Mouse (Mus musculus) myocyte (in vitro differentiated cells): ENCODE data around the gene 4933424G06Rik. TPM values are rescaled to one million over a fixed set of nuclear protein-coding genes. Genes with fewer than 3 reads are reported as not detected.

Source experiments
- H3K27me3 ChIP-seq: one replicate; pipeline ENCODE4 v1.6.1; 2011; ENCODE audit not compliant: control insufficient read depth, insufficient read depth, insufficient read length
- H3K36me3 ChIP-seq: one replicate; pipeline ENCODE4 v1.6.1; 2011; ENCODE audit not compliant: control insufficient read depth, insufficient read depth
- H3K4me2 ChIP-seq: one replicate; pipeline ENCODE4 v1.6.1; 2011; ENCODE audit warnings: low read depth, control low read depth
- H3K4me3 ChIP-seq: one replicate; pipeline ENCODE4 v1.5.1; 2011; ENCODE audit warnings: mild to moderate bottlenecking, control low read depth, moderate library complexity
- H3K79me2 ChIP-seq: one replicate; pipeline ENCODE4 v1.6.1; 2011; ENCODE audit not compliant: control insufficient read depth, insufficient read depth
- H3ac ChIP-seq: one replicate; pipeline ENCODE4 v1.6.1; 2011; ENCODE audit not compliant: control insufficient read depth, insufficient read length
- CEBPB ChIP-seq: IDR thresholded peaks from 2 replicates; pipeline ENCODE4 v1.6.1; 2011; ENCODE audit warnings: mild to moderate bottlenecking, moderate library complexity; ENCODE audit not compliant: poor library complexity, insufficient read depth, severe bottlenecking
- E2F4 ChIP-seq: IDR thresholded peaks from one replicate; pipeline ENCODE4 v1.6.1; 2011; ENCODE audit warnings: mild to moderate bottlenecking, control low read depth, moderate library complexity; ENCODE audit not compliant: insufficient read depth
- MAX ChIP-seq: IDR thresholded peaks from one replicate; pipeline ENCODE4 v1.6.1; 2011; ENCODE audit warnings: low read depth, mild to moderate bottlenecking, control low read depth
- MYOD1 ChIP-seq, 3 experiments: IDR thresholded peaks; one replicate each; pipeline ENCODE4 v1.6.1; 2011; ENCODE audit warnings: control low read depth in 2 of 3, low read depth in 2 of 3, mild to moderate bottlenecking in 2 of 3, moderate library complexity in 1 of 3; ENCODE audit not compliant: insufficient read length in 2 of 3, control insufficient read depth in 1 of 3
- MYOG ChIP-seq, 3 experiments: IDR thresholded peaks; one replicate each; pipeline ENCODE4 v1.6.1; 2011; ENCODE audit warnings: control low read depth in 2 of 3, low read depth in 2 of 3, mild to moderate bottlenecking in 2 of 3; ENCODE audit not compliant: insufficient read length in 2 of 3, control insufficient read depth in 1 of 3, insufficient read depth in 1 of 3
- POLR2A ChIP-seq: IDR thresholded peaks from one replicate; pipeline ENCODE4 v1.6.1; 2011; ENCODE audit warnings: low read depth, mild to moderate bottlenecking, control low read depth, moderate library complexity; ENCODE audit not compliant: insufficient read length
- POLR2AphosphoS2 ChIP-seq: IDR thresholded peaks from one replicate; pipeline ENCODE4 v1.6.1; 2011; ENCODE audit warnings: low read depth, control low read depth; ENCODE audit not compliant: insufficient read length
- REST ChIP-seq: IDR thresholded peaks from one replicate; pipeline ENCODE4 v1.6.1; 2011; ENCODE audit warnings: mild to moderate bottlenecking, control low read depth, moderate library complexity; ENCODE audit not compliant: insufficient read depth, insufficient read length
- SRF ChIP-seq: IDR thresholded peaks from one replicate; pipeline ENCODE4 v1.6.1; 2011; ENCODE audit warnings: low read depth; ENCODE audit not compliant: control insufficient read depth, insufficient read length
- TCF12 ChIP-seq: IDR thresholded peaks from one replicate; pipeline ENCODE4 v1.6.1; 2011; ENCODE audit warnings: mild to moderate bottlenecking, control low read depth; ENCODE audit not compliant: poor library complexity, insufficient read depth, severe bottlenecking
- TCF3 ChIP-seq: IDR thresholded peaks from one replicate; pipeline ENCODE4 v1.6.1; 2011; ENCODE audit warnings: low read depth, control low read depth; ENCODE audit not compliant: insufficient read length
- USF1 ChIP-seq: IDR thresholded peaks from one replicate; pipeline ENCODE4 v1.6.1; 2011; ENCODE audit warnings: low read depth, mild to moderate bottlenecking, control low read depth, moderate library complexity
- polyA plus RNA-seq: library from polyadenylated mRNA; unstranded; fragments of >200 nt; fragmentation: generic; extraction: Trizol; gene quantifications from one replicate; pipeline ENCODE4 v1.2.1, GENCODE M21; 2012; ENCODE audit warnings: missing spikeins

Gene 4933424G06Rik
- polyA plus RNA-seq, 1 experiment, result 0.12 TPM

GRCm38 (mm10) chr1:36784365-36785134 lies 74.6 kb downstream of the 4933424G06Rik start:
- H3K4me2 ChIP-seq, result no peak overlapping the region
- H3K27me3 ChIP-seq, result peaks cover 29% of the 10 kb centered on the region
- TF ChIP-seq SRF, result no peak
- no peak for TF ChIP-seq MYOG (IDR thresholded peaks at IDR 0.05; ENCODE audit: control insufficient read depth in 1 of 3, insufficient read depth in 1 of 3, insufficient read length in 2 of 3, low read depth in 2 of 3)
- no peak for TF ChIP-seq TCF12
- no peak for TF ChIP-seq POLR2A
- no peak for TF ChIP-seq REST
- TF ChIP-seq CEBPB, result no peak
- no peak for TF ChIP-seq TCF3
- TF ChIP-seq MYOD1 (IDR thresholded peaks at IDR 0.05; ENCODE audit: control insufficient read depth in 1 of 3, insufficient read length in 2 of 3, low read depth in 2 of 3), result no peak
- no peak for TF ChIP-seq POLR2AphosphoS2
- no peak for TF ChIP-seq USF1
- TF ChIP-seq E2F4, result no peak
- no peak for TF ChIP-seq MAX
- H3K4me3 ChIP-seq, result no peak overlapping the region
- no peak overlapping the region for H3ac ChIP-seq
- no peaks in the 10 kb centered on the region for H3K79me2 ChIP-seq
- no peaks in the 10 kb centered on the region for H3K36me3 ChIP-seq

- no peaks in the 10 kb centered on the region for H3K79me2 ChIP-seq
- H3ac ChIP-seq, result no peak overlapping the region
- no peaks in the 10 kb centered on the region for H3K36me3 ChIP-seq
- no peak for TF ChIP-seq MYOG (IDR thresholded peaks at IDR 0.05; ENCODE audit: control insufficient read depth in 1 of 3, insufficient read depth in 1 of 3, insufficient read length in 2 of 3, low read depth in 2 of 3)
- TF ChIP-seq MYOD1 (IDR thresholded peaks at IDR 0.05; ENCODE audit: control insufficient read depth in 1 of 3, insufficient read length in 2 of 3, low read depth in 2 of 3), result no peak
- no peak for TF ChIP-seq CEBPB
- no peak for TF ChIP-seq E2F4
- no peak for TF ChIP-seq TCF3
- TF ChIP-seq TCF12, result no peak
- TF ChIP-seq POLR2A, result no peak
- no peak for TF ChIP-seq MAX
- TF ChIP-seq SRF, result no peak
- TF ChIP-seq USF1, result no peak
- TF ChIP-seq REST, result no peak
- no peak for TF ChIP-seq POLR2AphosphoS2
- H3K4me3 ChIP-seq, result no peak overlapping the region
- no peak overlapping the region for H3K4me2 ChIP-seq
- H3K27me3 ChIP-seq, result peaks cover 23% of the 10 kb centered on the region
Observed at GRCm38 (mm10) chr1:36785238-36785641, 75.3 kb downstream of the 4933424G06Rik start.

- no peak overlapping the region for H3K4me3 ChIP-seq
- H3K27me3 ChIP-seq, result peaks cover 12% of the 10 kb centered on the region
- TF ChIP-seq REST, result no peak
- no peak for TF ChIP-seq MYOD1 (IDR thresholded peaks at IDR 0.05; ENCODE audit: control insufficient read depth in 1 of 3, insufficient read length in 2 of 3, low read depth in 2 of 3)
- TF ChIP-seq SRF, result no peak
- H3K79me2 ChIP-seq, result no peaks in the 10 kb centered on the region
- H3ac ChIP-seq, result no peak overlapping the region
- peaks cover 5% of the 10 kb centered on the region for H3K36me3 ChIP-seq
- no peak overlapping the region for H3K4me2 ChIP-seq
Observed at GRCm38 (mm10) chr1:36786377-36786776, 76.4 kb downstream of the 4933424G06Rik start.

- no peaks in the 10 kb centered on the region for H3K79me2 ChIP-seq
- H3K36me3 ChIP-seq, result peaks cover 5% of the 10 kb centered on the region
- H3K4me3 ChIP-seq, result no peak overlapping the region
- H3K27me3 ChIP-seq, result no peaks in the 10 kb centered on the region
- no peak overlapping the region for H3K4me2 ChIP-seq
- H3ac ChIP-seq, result no peak overlapping the region
- TF ChIP-seq CEBPB (no peak), REST (no peak), E2F4 (no peak), MYOD1 (IDR thresholded peaks at IDR 0.05; ENCODE audit: control insufficient read depth in 1 of 3, insufficient read length in 2 of 3, low read depth in 2 of 3) (no peak), POLR2AphosphoS2 (no peak), USF1 (no peak), MYOG (IDR thresholded peaks at IDR 0.05; ENCODE audit: control insufficient read depth in 1 of 3, insufficient read depth in 1 of 3, insufficient read length in 2 of 3, low read depth in 2 of 3) (no peak), TCF12 (no peak), TCF3 (no peak), POLR2A (no peak), MAX (no peak), SRF (no peak)
Observed at GRCm38 (mm10) chr1:36789416-36789815, 79.5 kb downstream of the 4933424G06Rik start.

GRCm38 (mm10) chr1:36796711-36797110 lies 86.8 kb downstream of the 4933424G06Rik start:
- H3K4me2 ChIP-seq, result no peak overlapping the region
- H3K36me3 ChIP-seq, result peaks cover 14% of the 10 kb centered on the region
- H3K27me3 ChIP-seq, result no peaks in the 10 kb centered on the region
- no peak overlapping the region for H3K4me3 ChIP-seq
- no peak overlapping the region for H3ac ChIP-seq
- no peaks in the 10 kb centered on the region for H3K79me2 ChIP-seq
- peak in 2 of 3 experiments; percentile 50 to 60 for TF ChIP-seq MYOD1 (IDR thresholded peaks at IDR 0.05; ENCODE audit: control insufficient read depth in 1 of 3, insufficient read length in 2 of 3, low read depth in 2 of 3)
- TF ChIP-seq E2F4, result no peak
- TF ChIP-seq MYOG (IDR thresholded peaks at IDR 0.05; ENCODE audit: control insufficient read depth in 1 of 3, insufficient read depth in 1 of 3, insufficient read length in 2 of 3, low read depth in 2 of 3), result peak in 2 of 3 experiments; percentile 25 to 63
